Mouse (Mus musculus) limb, embryonic 10.5 days (tissue): Measurements from ENCODE around the gene Deaf1. TPM values are rescaled to one million over a fixed set of nuclear protein-coding genes. Genes with fewer than 3 reads are reported as not detected.

Experiments
- DNase-seq: peaks from one replicate; pipeline ENCODE4 v3.0.0-alpha.2; 2017; ENCODE audit warnings: low spot score
- H3K27ac ChIP-seq: fragments of 300-500 bp; sonication (generic); 2 replicates; pipeline ENCODE4 v1.5.1; 2016; ENCODE audit warnings: mild to moderate bottlenecking
- H3K27me3 ChIP-seq: fragments of 300-500 bp; sonication (generic); 2 replicates; pipeline ENCODE4 v1.6.1; 2016; ENCODE audit warnings: low read depth, mild to moderate bottlenecking; ENCODE audit not compliant: poor library complexity, severe bottlenecking
- H3K36me3 ChIP-seq: fragments of 300-500 bp; sonication (generic); 2 replicates; pipeline ENCODE4 v1.6.1; 2016; ENCODE audit warnings: mild to moderate bottlenecking, moderate library complexity
- H3K4me1 ChIP-seq: fragments of 300-500 bp; sonication (generic); 2 replicates; pipeline ENCODE4 v1.6.1; 2016
- H3K4me3 ChIP-seq: fragments of 300-500 bp; sonication (generic); 2 replicates; pipeline ENCODE4 v1.5.1; 2016; ENCODE audit warnings: mild to moderate bottlenecking, moderate library complexity
- H3K9me3 ChIP-seq: fragments of 300-500 bp; sonication (generic); replicated peaks from 2 replicates; pipeline ENCODE4 v1.6.1; 2016; ENCODE audit warnings: mild to moderate bottlenecking
- WGBS: fragments of 180-500 bp; shearing (Covaris S2); methylation state at CpG from one replicate; pipeline ENCODE4 v1.1.7; 2016; 5-methylcytosine and 5-hydroxymethylcytosine counted together
- polyA plus RNA-seq: library from polyadenylated mRNA; unstranded; fragments of >200 nt; fragmentation: Nextera tagmentation; extraction: Ambion mirVana; gene quantifications from 2 replicates; pipeline ENCODE4 v1.2.1, GENCODE M21; 2016

Gene Deaf1
- polyA plus RNA-seq, 1 experiment from 2014 or later, result 59.5 TPM

DNA sequence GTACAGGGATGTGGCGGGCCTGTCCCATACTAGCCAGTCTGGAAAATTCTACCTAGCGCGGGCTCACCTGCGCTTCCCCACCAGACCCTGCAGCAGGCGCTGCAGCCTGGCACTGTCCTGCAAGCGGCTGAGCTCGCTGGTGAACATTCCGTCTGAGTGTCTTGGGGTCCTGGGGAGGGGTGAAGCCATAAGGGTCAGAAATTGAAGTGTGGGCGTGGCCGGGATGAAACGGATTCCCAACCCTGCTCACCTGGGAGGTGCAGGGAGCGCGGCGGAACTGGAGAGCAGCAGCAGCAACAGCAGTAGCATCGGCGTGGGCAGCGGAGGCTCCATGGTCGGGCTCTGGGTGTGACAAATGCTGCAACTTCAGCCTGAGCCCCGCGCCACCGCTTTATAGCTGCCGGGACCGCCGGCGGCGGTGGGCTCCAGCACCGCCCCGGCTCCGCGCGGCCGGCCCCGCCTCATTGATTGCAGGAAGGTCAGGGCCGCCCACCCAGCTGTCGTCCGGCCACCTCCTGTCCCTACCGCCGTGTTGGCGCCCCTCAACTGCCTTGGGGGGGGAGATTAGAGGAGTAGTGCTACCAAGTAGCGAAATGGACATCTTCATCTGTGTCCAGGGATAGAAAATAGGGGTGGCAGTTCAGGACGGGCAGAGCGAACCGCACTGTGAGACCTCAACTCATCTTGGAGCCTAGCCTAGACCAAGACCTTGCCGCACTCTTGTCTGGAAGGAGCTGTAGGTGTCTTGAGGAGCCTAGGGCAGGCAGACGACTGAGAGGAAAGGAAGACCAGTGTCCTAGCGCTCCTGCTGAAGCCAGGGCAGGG is 48.5 kb downstream of the Deaf1 start, which contains the start of gene Sct:
Sct (minus strand) TSS at position 368 of the 825 bp plus-strand sequence.
- Histone ChIP-seq H3K4me3 (peak within 1 kb of the TSS; percentile 58), H3K27ac (peak within 1 kb of the TSS; percentile 72), H3K9me3 (no peaks in the 10 kb centered on the region), H3K4me1 (peaks cover 44% of the 10 kb centered on the region), H3K36me3 (no peaks in the 10 kb centered on the region), H3K27me3 (peaks cover 18% of the 10 kb centered on the region)
- 2% methylated on average over 46 of the region's 46 CpGs for WGBS
- DNase-seq, result peak; percentile 75

DNA sequence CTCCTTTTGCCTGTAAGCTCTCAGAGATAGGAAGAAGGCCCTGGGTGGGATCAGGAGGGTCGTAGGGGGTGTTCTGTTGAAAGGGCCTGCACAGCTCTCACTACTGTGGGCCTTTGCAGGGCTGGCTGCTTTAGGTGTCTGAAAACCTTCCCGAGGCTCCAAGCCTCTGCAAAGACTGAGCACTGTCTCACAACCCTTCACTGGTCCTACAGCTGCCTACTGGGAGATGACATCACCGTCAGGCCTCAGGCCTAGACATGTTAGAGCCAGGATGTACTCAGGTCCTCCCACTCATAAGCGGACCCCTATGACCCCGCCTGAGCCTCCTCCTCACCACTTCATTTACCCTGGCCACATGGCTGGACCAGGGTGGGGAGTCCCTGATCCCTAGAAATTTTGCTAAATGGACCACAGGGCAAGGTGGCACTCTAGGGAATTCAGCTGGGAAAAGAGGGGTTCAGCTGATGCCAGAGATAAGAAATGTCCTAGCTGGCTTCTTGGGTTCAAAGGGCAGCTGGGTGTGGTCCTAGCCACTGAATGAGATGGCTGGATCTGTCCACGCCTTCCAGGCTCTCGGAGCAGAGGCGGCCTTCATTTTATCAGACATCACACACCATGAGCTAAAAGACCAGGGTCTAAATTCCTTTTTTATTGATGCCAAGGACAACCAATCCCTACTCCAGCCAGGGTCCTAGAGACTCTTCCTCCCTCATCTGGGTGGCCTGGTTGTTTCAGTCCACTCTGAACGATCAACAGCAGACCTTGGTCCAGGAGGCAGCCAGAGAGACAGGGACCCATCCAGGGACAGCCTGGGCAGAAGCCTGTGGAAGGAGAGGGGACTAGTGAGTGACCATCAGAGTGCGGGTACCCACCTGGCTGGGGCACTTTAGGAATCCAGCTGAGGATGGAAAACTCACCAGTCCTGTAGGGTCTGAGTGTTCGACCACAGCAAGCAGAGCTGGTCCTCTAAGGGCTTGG is 49.5 kb downstream of the Deaf1 start:
- Histone ChIP-seq H3K4me3 (peak overlapping the region; percentile 58), H3K27ac (peak overlapping the region; percentile 72), H3K9me3 (no peaks in the 10 kb centered on the region), H3K4me1 (peaks cover 44% of the 10 kb centered on the region), H3K27me3 (peaks cover 18% of the 10 kb centered on the region), H3K36me3 (no peaks in the 10 kb centered on the region)
- WGBS, result 70% methylated on average over 11 of the region's 11 CpGs
- DNase-seq, result no peak

DNA sequence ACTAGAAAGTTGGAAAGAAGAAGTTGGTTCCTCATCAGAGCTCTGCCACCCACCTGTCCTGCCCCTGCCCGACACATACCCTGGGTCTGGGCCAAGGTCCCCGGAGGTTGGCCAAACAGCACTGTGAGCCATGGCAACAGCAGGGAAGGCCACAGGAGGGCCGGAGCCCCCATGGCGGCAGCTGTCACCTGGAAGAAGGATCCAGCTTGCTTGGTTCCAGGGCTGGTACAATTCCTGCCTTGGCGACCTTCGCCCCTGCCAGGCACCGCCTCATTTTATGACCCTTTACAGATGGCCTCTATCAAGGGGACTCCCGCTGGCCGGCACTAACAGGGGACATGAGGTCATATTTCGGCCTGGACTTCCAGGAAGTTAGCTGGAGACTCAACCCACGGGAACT is 50.9 kb downstream of the Deaf1 start, which contains the start of gene Cdhr5:
Cdhr5 (minus strand) TSS at position 241 of the 400 bp plus-strand sequence.
- DNase-seq, result no peak
- Histone ChIP-seq H3K27me3 (peaks cover 18% of the 10 kb centered on the region), H3K4me1 (peaks cover 44% of the 10 kb centered on the region), H3K27ac (peak within 1 kb of the TSS; percentile 70), H3K9me3 (no peaks in the 10 kb centered on the region), H3K4me3 (0 out of 2 replicates have a peak within 1 kb of the TSS, but pooled peaks have one; percentile 8), H3K36me3 (no peaks in the 10 kb centered on the region)
- WGBS, result 26% methylated on average over 11 of the region's 11 CpGs

DNA sequence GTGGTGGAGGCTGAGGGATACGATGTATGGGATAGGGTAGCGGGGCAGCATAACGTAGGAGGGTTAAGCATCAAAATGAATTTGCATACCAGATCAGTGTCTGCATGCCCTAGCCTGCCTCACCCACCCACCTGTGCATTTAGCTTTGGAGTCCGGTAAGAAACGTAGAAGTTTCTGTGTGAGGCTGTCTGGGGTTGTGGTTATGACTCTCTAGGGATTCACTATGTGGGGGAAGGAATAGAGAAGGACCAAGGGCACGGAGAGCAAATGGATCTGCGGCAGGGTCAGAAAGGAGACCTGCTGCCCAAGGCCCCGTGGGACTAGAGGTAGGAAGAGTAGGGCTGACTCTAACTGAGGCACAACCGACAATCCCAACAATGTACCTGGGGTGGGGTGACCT is 52.1 kb downstream of the Deaf1 start:
- peaks cover 18% of the 10 kb centered on the region for H3K27me3 ChIP-seq
- no peak overlapping the region for H3K27ac ChIP-seq
- DNase-seq, result no peak
- no peaks in the 10 kb centered on the region for H3K9me3 ChIP-seq
- H3K36me3 ChIP-seq, result no peaks in the 10 kb centered on the region
- WGBS, result 84% methylated on average over 9 of the region's 9 CpGs
- H3K4me1 ChIP-seq, result peaks cover 44% of the 10 kb centered on the region
- H3K4me3 ChIP-seq, result no peak overlapping the region

DNA sequence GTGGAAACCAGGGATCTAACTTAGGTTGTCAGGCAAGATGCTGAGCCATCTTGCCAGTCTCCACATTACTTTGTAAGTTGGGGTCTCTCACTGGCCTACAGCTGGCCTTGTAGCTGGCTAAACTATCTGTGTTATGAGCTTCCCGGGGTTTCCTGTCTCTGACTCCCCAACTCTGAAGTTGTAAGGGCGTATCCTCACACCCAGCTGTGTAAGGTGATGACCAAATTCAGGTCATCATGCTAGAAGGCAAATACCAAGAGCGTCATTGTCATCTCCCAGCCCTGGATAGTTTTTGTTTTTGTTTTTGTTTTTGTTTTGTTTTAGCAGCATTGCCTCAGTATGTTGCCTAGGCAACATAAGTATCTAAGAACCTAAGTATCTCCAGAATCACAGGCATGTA is 56.9 kb downstream of the Deaf1 start:
- Histone ChIP-seq H3K27me3 (no peaks in the 10 kb centered on the region), H3K9me3 (no peaks in the 10 kb centered on the region), H3K36me3 (no peaks in the 10 kb centered on the region), H3K4me1 (peaks cover 19% of the 10 kb centered on the region), H3K4me3 (no peak overlapping the region), H3K27ac (no peak overlapping the region)
- DNase-seq, result no peak
- WGBS, result 85% methylated on average over 3 of the region's 3 CpGs

DNA sequence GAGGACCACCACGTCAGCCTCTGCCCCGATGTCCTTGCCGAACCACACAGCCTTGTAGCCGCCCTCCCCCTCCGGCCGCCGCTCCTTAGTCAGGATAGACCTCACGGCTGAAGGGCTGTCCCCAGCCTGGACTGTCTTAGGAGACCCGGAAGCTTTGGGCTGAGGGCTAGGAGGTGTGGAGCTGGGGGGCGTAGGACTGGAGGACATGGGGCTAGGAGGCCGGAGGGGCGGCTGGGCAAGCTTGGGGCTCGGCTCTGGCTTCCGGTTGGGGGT is 58.3 kb downstream of the Deaf1 start:
- no peak overlapping the region for H3K4me3 ChIP-seq
- WGBS, result 78% methylated on average over 14 of the region's 14 CpGs
- DNase-seq, result no peak

DNA sequence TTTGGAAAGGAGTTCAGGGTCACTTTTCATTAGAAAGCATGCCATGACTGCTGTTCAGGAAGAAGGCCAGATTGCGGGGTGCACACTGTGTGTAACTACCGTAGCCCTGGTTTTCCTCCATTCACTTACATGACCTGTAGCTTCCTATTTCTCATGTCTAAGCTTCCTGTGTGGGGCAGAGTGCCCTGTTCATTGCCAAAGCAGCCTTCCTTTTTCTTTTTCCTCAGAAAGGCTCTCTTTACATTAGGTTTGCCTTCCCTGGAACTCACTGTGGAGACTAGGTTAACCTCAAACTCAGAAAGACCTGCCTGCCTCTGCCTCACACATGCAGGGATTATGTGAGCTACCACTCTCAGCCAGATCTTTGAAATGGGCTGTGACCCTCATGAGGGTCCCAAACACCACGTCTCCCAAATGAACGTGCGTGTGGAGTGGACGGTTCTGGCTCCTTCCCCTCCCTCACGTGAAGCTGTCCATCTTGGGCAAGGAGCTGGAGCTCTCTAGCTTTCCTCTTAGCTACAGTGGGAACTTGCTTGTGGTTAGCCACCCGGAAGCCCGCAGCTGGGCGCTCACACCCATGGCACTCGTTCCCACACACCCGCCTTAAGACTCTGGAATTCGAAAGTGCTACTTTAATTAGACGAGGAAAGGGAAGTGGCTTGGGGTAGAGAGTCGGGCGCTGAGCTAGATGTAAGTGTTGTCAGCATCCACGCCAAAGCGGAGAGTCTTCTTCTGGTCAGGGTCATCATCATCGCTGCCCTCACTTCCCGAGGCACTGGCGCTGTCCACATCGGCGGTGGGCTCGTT is 58.8 kb downstream of the Deaf1 start:
- peaks cover 11% of the 10 kb centered on the region for H3K36me3 ChIP-seq
- H3K27ac ChIP-seq, result no peak overlapping the region
- H3K27me3 ChIP-seq, result no peaks in the 10 kb centered on the region
- DNase-seq, result no peak
- H3K4me1 ChIP-seq, result peaks cover 23% of the 10 kb centered on the region
- no peaks in the 10 kb centered on the region for H3K9me3 ChIP-seq
- WGBS, result 80% methylated on average over 24 of the region's 24 CpGs
- no peak overlapping the region for H3K4me3 ChIP-seq

More for the DNA sequence above, 58.3 kb downstream of the Deaf1 start:
- Histone ChIP-seq H3K27me3 (no peaks in the 10 kb centered on the region), H3K27ac (no peak overlapping the region), H3K9me3 (no peaks in the 10 kb centered on the region), H3K4me1 (peaks cover 23% of the 10 kb centered on the region), H3K36me3 (peaks cover 6% of the 10 kb centered on the region)

DNA sequence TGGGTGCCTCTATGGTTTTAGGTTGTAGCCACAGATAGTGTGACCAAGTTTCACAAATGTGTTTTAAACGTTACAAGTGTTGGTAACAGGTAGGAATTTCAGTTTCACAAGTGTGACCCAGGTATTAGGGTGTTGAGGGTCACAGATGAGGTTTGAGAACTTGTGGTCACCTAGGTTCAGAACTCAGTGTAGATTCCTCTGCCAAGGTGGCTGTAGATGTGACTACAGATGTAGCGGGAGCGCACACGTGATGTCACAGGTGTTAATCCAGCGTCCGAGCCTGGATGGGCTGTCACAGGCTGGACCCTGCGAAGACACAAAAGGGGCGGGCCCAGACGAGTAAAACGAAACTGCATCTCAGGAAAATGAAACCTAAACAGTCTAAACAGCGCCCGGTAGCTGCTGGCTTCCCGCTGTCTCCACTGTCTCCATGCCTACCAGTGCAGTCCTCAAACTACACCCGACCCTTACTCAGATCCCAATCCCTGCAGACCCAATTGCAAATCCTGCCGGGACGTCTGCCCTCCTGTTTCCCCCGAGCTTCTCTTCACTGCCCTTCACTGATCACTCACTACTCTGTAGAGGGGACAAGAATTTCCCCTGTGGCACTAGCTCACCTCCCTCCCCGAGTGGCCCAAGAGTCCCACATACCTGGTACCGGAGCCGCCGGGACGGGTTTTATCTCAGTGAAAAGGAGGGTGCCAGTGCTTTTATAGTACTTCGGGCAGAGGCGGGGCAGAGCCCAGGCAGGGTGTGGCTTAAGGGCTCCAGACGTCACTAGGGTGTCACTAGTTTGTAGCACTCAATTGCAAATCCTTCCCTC is 61.5 kb downstream of the Deaf1 start, which contains the start of gene Irf7:
Irf7 (minus strand) TSS at position 743 of the 823 bp plus-strand sequence.
- WGBS, result 14% methylated on average over 25 of the region's 25 CpGs
- H3K27ac ChIP-seq, result peak within 1 kb of the TSS; percentile 11
- H3K4me1 ChIP-seq, result peaks cover 23% of the 10 kb centered on the region
- H3K9me3 ChIP-seq, result no peaks in the 10 kb centered on the region
- DNase-seq, result no peak
- H3K27me3 ChIP-seq, result no peaks in the 10 kb centered on the region
- H3K36me3 ChIP-seq, result peaks cover 38% of the 10 kb centered on the region
- peak within 1 kb of the TSS; percentile 46 for H3K4me3 ChIP-seq

DNA sequence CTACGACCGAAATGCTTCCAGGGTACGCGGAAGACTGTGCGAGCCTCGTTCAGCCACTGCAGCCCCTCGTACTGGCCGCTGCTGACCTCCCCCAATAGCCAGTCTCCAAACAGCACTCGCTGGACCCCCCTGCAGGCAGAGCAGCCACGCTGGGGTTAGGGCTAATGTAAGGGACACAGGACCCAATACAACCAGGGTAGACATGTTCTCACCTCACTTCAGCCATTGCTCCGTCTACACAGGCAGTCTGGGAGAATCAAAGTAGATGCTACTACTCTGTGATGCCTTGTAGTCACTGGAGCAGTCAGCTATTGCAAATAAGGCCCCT is 62.1 kb downstream of the Deaf1 start:
- DNase-seq, result no peak
- H3K27ac ChIP-seq, result no peak overlapping the region
- WGBS, result 47% methylated on average over 11 of the region's 11 CpGs
- no peak overlapping the region for H3K4me3 ChIP-seq
- peaks cover 23% of the 10 kb centered on the region for H3K4me1 ChIP-seq
- peaks cover 44% of the 10 kb centered on the region for H3K36me3 ChIP-seq
- H3K27me3 ChIP-seq, result no peaks in the 10 kb centered on the region
- no peaks in the 10 kb centered on the region for H3K9me3 ChIP-seq

DNA sequence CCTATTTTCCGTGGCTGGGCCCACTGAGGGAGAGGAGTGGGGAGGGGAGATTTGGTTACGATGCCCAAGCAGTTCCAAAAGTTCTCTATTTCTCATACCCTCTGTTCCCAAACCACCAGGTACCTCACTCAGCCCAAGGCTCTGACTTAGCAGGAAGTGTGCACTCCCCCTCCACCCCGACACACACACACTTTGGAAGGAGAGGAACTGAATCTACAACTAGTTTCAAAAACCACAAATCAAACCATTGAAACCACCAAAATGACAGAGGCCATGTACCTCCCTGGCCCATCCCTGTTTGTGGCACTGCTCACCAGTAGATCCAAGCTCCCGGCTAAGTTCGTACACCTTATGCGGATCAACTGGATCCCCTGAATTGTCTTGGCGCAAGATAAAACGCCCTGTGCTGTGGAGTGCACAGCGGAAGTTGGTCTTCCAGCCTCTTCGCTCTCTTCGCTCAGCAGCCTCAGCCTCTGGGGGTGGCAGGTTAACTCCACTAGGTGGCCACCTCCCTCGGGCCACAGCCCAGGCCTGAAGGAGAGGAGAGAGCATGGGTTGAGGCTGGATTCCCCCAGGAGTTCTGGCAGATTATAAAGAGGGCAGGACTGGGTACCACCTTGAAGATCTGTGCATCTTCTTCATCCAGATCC is 62.6 kb downstream of the Deaf1 start:
- H3K4me3 ChIP-seq, result no peak overlapping the region
- peaks cover 23% of the 10 kb centered on the region for H3K4me1 ChIP-seq
- H3K27me3 ChIP-seq, result no peaks in the 10 kb centered on the region
- peak; percentile 55 for DNase-seq
- peaks cover 49% of the 10 kb centered on the region for H3K36me3 ChIP-seq
- no peak overlapping the region for H3K27ac ChIP-seq
- 37% methylated on average over 12 of the region's 12 CpGs for WGBS
- H3K9me3 ChIP-seq, result no peaks in the 10 kb centered on the region

DNA sequence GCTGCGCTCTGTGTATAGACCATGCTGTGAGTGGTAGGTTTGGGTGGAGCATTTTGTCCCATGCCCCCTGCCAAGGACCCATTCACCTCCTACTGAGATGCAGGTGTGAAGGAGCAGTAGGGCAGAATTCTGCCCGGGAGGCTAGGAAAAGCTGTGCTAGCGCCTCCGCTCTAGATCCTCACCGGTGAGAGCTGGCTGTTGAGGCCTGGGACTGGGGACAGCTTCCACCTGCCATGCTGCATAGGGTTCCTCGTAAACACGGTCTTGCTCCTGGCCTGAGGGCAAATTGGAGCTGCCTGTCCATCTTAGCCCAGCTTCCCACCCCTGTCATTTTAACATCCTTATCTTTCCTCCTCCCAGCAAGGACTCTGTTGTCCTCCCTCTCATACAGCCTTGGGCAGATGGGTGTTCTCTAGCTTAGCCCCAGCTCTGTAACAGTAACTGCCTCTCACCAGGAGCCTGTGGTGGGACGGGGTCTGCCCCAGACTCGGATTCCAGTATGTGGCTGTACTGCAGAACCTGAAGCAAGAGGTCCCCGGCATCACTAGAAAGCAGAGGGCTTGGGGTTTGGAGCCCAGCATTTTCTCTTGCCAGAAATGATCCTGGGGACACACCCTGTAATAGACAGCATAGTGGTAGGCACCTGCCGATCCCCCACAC is 63.3 kb downstream of the Deaf1 start:
- Histone ChIP-seq H3K36me3 (peaks cover 56% of the 10 kb centered on the region), H3K27ac (no peak overlapping the region), H3K4me3 (no peak overlapping the region), H3K4me1 (peaks cover 21% of the 10 kb centered on the region), H3K27me3 (no peaks in the 10 kb centered on the region), H3K9me3 (no peaks in the 10 kb centered on the region)
- WGBS, result 74% methylated on average over 11 of the region's 11 CpGs
- DNase-seq, result no peak
